Mouse (Mus musculus): ENCODE measurements around the gene Tmem138.

The Tmem138 gene

GRCm38 (mm10) chr19:10589127-10589857 is 12.1 kb upstream of the Tmem138 start:
- no peak for TF ChIP-seq GATA4 (IDR thresholded peaks at IDR 0.05; ENCODE audit: insufficient replicate concordance, low read length)

GRCm38 (mm10) chr19:10587231-10587630 is 10.1 kb upstream of the Tmem138 start:
- no peak for TF ChIP-seq GATA4 (IDR thresholded peaks at IDR 0.05; ENCODE audit: insufficient replicate concordance, low read length)

- no peak for TF ChIP-seq GATA4 (IDR thresholded peaks at IDR 0.05; ENCODE audit: insufficient replicate concordance, low read length)
Measured at GRCm38 (mm10) chr19:10585112-10585511, 8.0 kb upstream of the Tmem138 start.

GRCm38 (mm10) chr19:10583550-10584146 is 6.5 kb upstream of the Tmem138 start:
- no peak for TF ChIP-seq GATA4 (IDR thresholded peaks at IDR 0.05; ENCODE audit: insufficient replicate concordance, low read length)

GRCm38 (mm10) chr19:10581984-10582383 is 4.8 kb upstream of the Tmem138 start:
- TF ChIP-seq GATA4 (IDR thresholded peaks at IDR 0.05; ENCODE audit: insufficient replicate concordance, low read length) = no peak

- TF ChIP-seq GATA4 (IDR thresholded peaks at IDR 0.05; ENCODE audit: insufficient replicate concordance, low read length) = no peak
Measured at GRCm38 (mm10) chr19:10580761-10581160, 3.6 kb upstream of the Tmem138 start.

GRCm38 (mm10) chr19:10580102-10580501 is 2.9 kb upstream of the Tmem138 start:
- TF ChIP-seq GATA4 (IDR thresholded peaks at IDR 0.05; ENCODE audit: insufficient replicate concordance, low read length) = no peak

- no peak for TF ChIP-seq GATA4 (IDR thresholded peaks at IDR 0.05; ENCODE audit: insufficient replicate concordance, low read length)
Measured at GRCm38 (mm10) chr19:10569627-10570026, 7.5 kb downstream of the Tmem138 start.

- no peak; the same call in 1 of the 2 replicates for TF ChIP-seq GATA4 (IDR thresholded peaks at IDR 0.05; ENCODE audit: insufficient replicate concordance, low read length)
Measured at GRCm38 (mm10) chr19:10565217-10565616, 11.9 kb downstream of the Tmem138 start.

GRCm38 (mm10) chr19:10564278-10564677 is 12.9 kb downstream of the Tmem138 start:
- no peak for TF ChIP-seq GATA4 (IDR thresholded peaks at IDR 0.05; ENCODE audit: insufficient replicate concordance, low read length)

- TF ChIP-seq GATA4 (IDR thresholded peaks at IDR 0.05; ENCODE audit: insufficient replicate concordance, low read length) = no peak
Measured at GRCm38 (mm10) chr19:10562351-10562750, 14.8 kb downstream of the Tmem138 start.

- peak; percentile 72; the same call in 1 of the 2 replicates for TF ChIP-seq GATA4 (IDR thresholded peaks at IDR 0.05; ENCODE audit: insufficient replicate concordance, low read length)
Measured at GRCm38 (mm10) chr19:10561558-10562314, 15.4 kb downstream of the Tmem138 start.

GRCm38 (mm10) chr19:10560108-10560507 is 17.1 kb downstream of the Tmem138 start:
- no peak for TF ChIP-seq GATA4 (IDR thresholded peaks at IDR 0.05; ENCODE audit: insufficient replicate concordance, low read length)

GRCm38 (mm10) chr19:10557430-10557829 is 19.7 kb downstream of the Tmem138 start:
- no peak for TF ChIP-seq GATA4 (IDR thresholded peaks at IDR 0.05; ENCODE audit: insufficient replicate concordance, low read length)

- no peak for TF ChIP-seq GATA4 (IDR thresholded peaks at IDR 0.05; ENCODE audit: insufficient replicate concordance, low read length)
Measured at GRCm38 (mm10) chr19:10557001-10557400, 20.2 kb downstream of the Tmem138 start.
